Mouse (Mus musculus) liver, embryonic 12.5 days (tissue): ENCODE measurements around the gene Il21. TPM values are rescaled to one million over a fixed set of nuclear protein-coding genes. Genes with fewer than 3 reads are reported as not detected.
A peak's percentile ranks its signal among the peaks of the same experiment; 100 is the strongest.

Experiments used
- ATAC-seq: fragments of 200-750 bp; cut with Nextera tagmentation; 2 replicates; pipeline ENCODE4 v1.8.0; 2017; ENCODE audit warnings: moderate number of reproducible peaks, mild to moderate bottlenecking, moderate library complexity
- H3K27ac ChIP-seq: fragments of 300-500 bp; sonication (generic); 2 replicates; pipeline ENCODE4 v1.5.1; 2016; ENCODE audit warnings: mild to moderate bottlenecking
- H3K27me3 ChIP-seq: fragments of 300-500 bp; sonication (generic); replicated peaks from 2 replicates; pipeline ENCODE4 v1.6.1; 2016; ENCODE audit warnings: mild to moderate bottlenecking, moderate library complexity
- H3K36me3 ChIP-seq: fragments of 300-500 bp; sonication (generic); 2 replicates; pipeline ENCODE4 v1.6.1; 2016; ENCODE audit warnings: mild to moderate bottlenecking, moderate library complexity
- H3K4me1 ChIP-seq: fragments of 300-500 bp; sonication (generic); 2 replicates; pipeline ENCODE4 v1.6.1; 2016
- H3K4me2 ChIP-seq: fragments of 300-500 bp; sonication (generic); 2 replicates; pipeline ENCODE4 v1.6.1; 2016; ENCODE audit warnings: mild to moderate bottlenecking, moderate library complexity
- H3K4me3 ChIP-seq: fragments of 300-500 bp; sonication (generic); 2 replicates; pipeline ENCODE4 v1.5.1; 2016; ENCODE audit warnings: mild to moderate bottlenecking, moderate library complexity
- H3K9ac ChIP-seq: fragments of 300-500 bp; sonication (generic); 2 replicates; pipeline ENCODE4 v1.6.1; 2016; ENCODE audit warnings: mild to moderate bottlenecking, moderate library complexity
- H3K9me3 ChIP-seq: fragments of 300-500 bp; sonication (generic); replicated peaks from 2 replicates; pipeline ENCODE4 v1.6.1; 2016; ENCODE audit warnings: mild to moderate bottlenecking, moderate library complexity
- WGBS: fragments of 180-500 bp; shearing (Covaris S2); methylation state at CpG from one replicate; pipeline ENCODE4 v1.1.7; 2016; ENCODE audit not compliant: insufficient replicate concordance; 5-methylcytosine and 5-hydroxymethylcytosine counted together
- polyA plus RNA-seq: library from polyadenylated mRNA; unstranded; fragments of >200 nt; fragmentation: Nextera tagmentation; extraction: Ambion mirVana; gene quantifications from 2 replicates; pipeline ENCODE4 v1.2.1, GENCODE M21; 2016

Gene Il21
- polyA plus RNA-seq, result not detected in 2 replicates

GRCm38 (mm10) chr3:37232586-37233222, at the start of gene Il21:
Gene Il21 (minus strand): TSS chr3:37232636.
- no peak for ATAC-seq

GRCm38 (mm10) chr3:37280871-37281270, 48.4 kb upstream of the Il21 start:
- H3K27ac ChIP-seq, result no peak overlapping the region
- no peaks in the 10 kb centered on the region for H3K36me3 ChIP-seq
- H3K4me3 ChIP-seq, result no peak overlapping the region
- H3K9ac ChIP-seq, result no peak overlapping the region
- H3K4me2 ChIP-seq, result no peak overlapping the region
- H3K9me3 ChIP-seq, result no peaks in the 10 kb centered on the region
- peaks cover 33% of the 10 kb centered on the region for H3K4me1 ChIP-seq
- WGBS, result 31% methylated on average over 8 of the region's 8 CpGs
- no peak for ATAC-seq
- no peaks in the 10 kb centered on the region for H3K27me3 ChIP-seq

More at GRCm38 (mm10) chr3:37232586-37233222, at the start of gene Il21:
- peaks cover 7% of the 10 kb centered on the region; the same call in 1 of the 2 replicates for H3K27me3 ChIP-seq
- WGBS, result 70% methylated on average over 7 of the region's 7 CpGs
- H3K4me3 ChIP-seq, result no peak within 1 kb of the TSS
- H3K27ac ChIP-seq, result no peak within 1 kb of the TSS
- no peak within 1 kb of the TSS for H3K4me2 ChIP-seq
- H3K9me3 ChIP-seq, result no peaks in the 10 kb centered on the region
- H3K36me3 ChIP-seq, result no peaks in the 10 kb centered on the region
- H3K4me1 ChIP-seq, result no peaks in the 10 kb centered on the region
- no peak within 1 kb of the TSS for H3K9ac ChIP-seq

- H3K9me3 ChIP-seq, result no peaks in the 10 kb centered on the region
- no peaks in the 10 kb centered on the region for H3K36me3 ChIP-seq
- WGBS, result 52% methylated on average over 1 of the region's 1 CpGs
- no peak overlapping the region for H3K4me3 ChIP-seq
- no peak overlapping the region for H3K9ac ChIP-seq
- H3K27ac ChIP-seq, result no peak overlapping the region
- ATAC-seq, result no peak
- H3K4me1 ChIP-seq, result peaks cover 33% of the 10 kb centered on the region
- H3K27me3 ChIP-seq, result no peaks in the 10 kb centered on the region
- no peak overlapping the region for H3K4me2 ChIP-seq
These were observed 47.8 kb upstream of the Il21 start for GRCm38 (mm10) chr3:37280221-37280620.

GRCm38 (mm10) chr3:37274661-37275060, 42.2 kb upstream of the Il21 start:
- no peaks in the 10 kb centered on the region for H3K36me3 ChIP-seq
- H3K4me2 ChIP-seq, result peak overlapping the region; percentile 32
- peak; percentile 94 for ATAC-seq
- no peaks in the 10 kb centered on the region for H3K9me3 ChIP-seq
- peaks cover 25% of the 10 kb centered on the region for H3K4me1 ChIP-seq
- H3K9ac ChIP-seq, result no peak overlapping the region
- no peaks in the 10 kb centered on the region for H3K27me3 ChIP-seq
- no peak overlapping the region for H3K4me3 ChIP-seq
- peak overlapping the region; percentile 65; the same call in 1 of the 2 replicates for H3K27ac ChIP-seq
- 23% methylated on average over 6 of the region's 6 CpGs for WGBS

- Histone ChIP-seq H3K36me3 (no peaks in the 10 kb centered on the region), H3K4me1 (peaks cover 22% of the 10 kb centered on the region), H3K4me2 (no peak overlapping the region), H3K9ac (no peak overlapping the region), H3K27me3 (no peaks in the 10 kb centered on the region), H3K9me3 (no peaks in the 10 kb centered on the region), H3K4me3 (no peak overlapping the region), H3K27ac (no peak overlapping the region)
- WGBS, result 60% methylated on average over 7 of the region's 7 CpGs
- ATAC-seq, result no peak
These were observed 40.7 kb upstream of the Il21 start for GRCm38 (mm10) chr3:37273092-37273491.

GRCm38 (mm10) chr3:37271209-37271608, 38.8 kb upstream of the Il21 start:
- no peaks in the 10 kb centered on the region for H3K36me3 ChIP-seq
- H3K4me2 ChIP-seq, result no peak overlapping the region
- no peak overlapping the region for H3K4me3 ChIP-seq
- no peak overlapping the region for H3K9ac ChIP-seq
- no peaks in the 10 kb centered on the region for H3K27me3 ChIP-seq
- H3K4me1 ChIP-seq, result peaks cover 19% of the 10 kb centered on the region
- H3K27ac ChIP-seq, result no peak overlapping the region
- no peaks in the 10 kb centered on the region for H3K9me3 ChIP-seq
- no peak for ATAC-seq
- WGBS, result 0% methylated on average over 1 of the region's 1 CpGs

- no peaks in the 10 kb centered on the region for H3K27me3 ChIP-seq
- ATAC-seq, result no peak
- no peak overlapping the region for H3K27ac ChIP-seq
- H3K4me3 ChIP-seq, result no peak overlapping the region
- H3K4me1 ChIP-seq, result peaks cover 17% of the 10 kb centered on the region
- H3K9ac ChIP-seq, result no peak overlapping the region
- no peak overlapping the region for H3K4me2 ChIP-seq
- no peaks in the 10 kb centered on the region for H3K9me3 ChIP-seq
- H3K36me3 ChIP-seq, result no peaks in the 10 kb centered on the region
- 65% methylated on average over 4 of the region's 4 CpGs for WGBS
These were observed 37.5 kb upstream of the Il21 start for GRCm38 (mm10) chr3:37269926-37270325.

GRCm38 (mm10) chr3:37268338-37268737, 35.9 kb upstream of the Il21 start:
- no peak overlapping the region for H3K9ac ChIP-seq
- no peak overlapping the region for H3K4me2 ChIP-seq
- H3K27me3 ChIP-seq, result 0 out of 2 replicates have a peak, but pooled peaks cover 5% of the 10 kb centered on the region
- no peaks in the 10 kb centered on the region for H3K9me3 ChIP-seq
- H3K4me1 ChIP-seq, result peaks cover 3% of the 10 kb centered on the region; the same call in 1 of the 2 replicates
- no peak overlapping the region for H3K27ac ChIP-seq
- no peak for ATAC-seq
- no peaks in the 10 kb centered on the region for H3K36me3 ChIP-seq
- no peak overlapping the region for H3K4me3 ChIP-seq
- WGBS, result 71% methylated on average over 11 of the region's 11 CpGs

- H3K9ac ChIP-seq, result no peak overlapping the region
- peak overlapping the region; percentile 1; the same call in 1 of the 2 replicates for H3K4me3 ChIP-seq
- no peaks in the 10 kb centered on the region for H3K9me3 ChIP-seq
- H3K27me3 ChIP-seq, result 0 out of 2 replicates have a peak, but pooled peaks cover 5% of the 10 kb centered on the region
- peak; percentile 88 for ATAC-seq
- peaks cover 26% of the 10 kb centered on the region for H3K4me1 ChIP-seq
- 15% methylated on average over 10 of the region's 10 CpGs for WGBS
- peak overlapping the region; percentile 53 for H3K4me2 ChIP-seq
- no peaks in the 10 kb centered on the region for H3K36me3 ChIP-seq
- H3K27ac ChIP-seq, result peak overlapping the region; percentile 67
These were observed 27.0 kb upstream of the Il21 start for GRCm38 (mm10) chr3:37259331-37259999.

- Histone ChIP-seq H3K4me1 (peaks cover 26% of the 10 kb centered on the region), H3K27ac (no peak overlapping the region), H3K4me3 (no peak overlapping the region), H3K36me3 (no peaks in the 10 kb centered on the region), H3K9me3 (no peaks in the 10 kb centered on the region), H3K4me2 (no peak overlapping the region), H3K9ac (no peak overlapping the region), H3K27me3 (no peaks in the 10 kb centered on the region)
- no peak for ATAC-seq
- WGBS, result 81% methylated on average over 15 of the region's 15 CpGs
These were observed 25.3 kb upstream of the Il21 start for GRCm38 (mm10) chr3:37257776-37258175.

GRCm38 (mm10) chr3:37250967-37251366, 18.5 kb upstream of the Il21 start:
- peak; percentile 42; the same call in 1 of the 2 replicates for ATAC-seq
- H3K27me3 ChIP-seq, result no peaks in the 10 kb centered on the region

GRCm38 (mm10) chr3:37235025-37235424, 2.6 kb upstream of the Il21 start:
- Histone ChIP-seq H3K27me3 (no peaks in the 10 kb centered on the region; the same call in 1 of the 2 replicates), H3K36me3 (no peaks in the 10 kb centered on the region), H3K4me1 (no peaks in the 10 kb centered on the region), H3K9ac (no peak overlapping the region), H3K9me3 (no peaks in the 10 kb centered on the region), H3K4me3 (no peak overlapping the region), H3K4me2 (no peak overlapping the region), H3K27ac (no peak overlapping the region)
- ATAC-seq, result no peak
- WGBS, result 63% methylated on average over 4 of the region's 4 CpGs

More at GRCm38 (mm10) chr3:37250967-37251366, 18.5 kb upstream of the Il21 start:
- Histone ChIP-seq H3K9ac (no peak overlapping the region), H3K36me3 (no peaks in the 10 kb centered on the region), H3K4me3 (no peak overlapping the region), H3K27ac (no peak overlapping the region), H3K9me3 (no peaks in the 10 kb centered on the region), H3K4me2 (no peak overlapping the region), H3K4me1 (peaks cover 10% of the 10 kb centered on the region)
- 47% methylated on average over 3 of the region's 3 CpGs for WGBS
